Mouse (Mus musculus): ENCODE measurements around the gene Slc22a2. TPM values are rescaled to one million over a fixed set of nuclear protein-coding genes. Genes with fewer than 3 reads are reported as not detected.

Gene Slc22a2
- polyA plus RNA-seq (2017; shearing (Covaris generic)), result 1 to 10 TPM; 1.9 to 5.5 TPM

DNA sequence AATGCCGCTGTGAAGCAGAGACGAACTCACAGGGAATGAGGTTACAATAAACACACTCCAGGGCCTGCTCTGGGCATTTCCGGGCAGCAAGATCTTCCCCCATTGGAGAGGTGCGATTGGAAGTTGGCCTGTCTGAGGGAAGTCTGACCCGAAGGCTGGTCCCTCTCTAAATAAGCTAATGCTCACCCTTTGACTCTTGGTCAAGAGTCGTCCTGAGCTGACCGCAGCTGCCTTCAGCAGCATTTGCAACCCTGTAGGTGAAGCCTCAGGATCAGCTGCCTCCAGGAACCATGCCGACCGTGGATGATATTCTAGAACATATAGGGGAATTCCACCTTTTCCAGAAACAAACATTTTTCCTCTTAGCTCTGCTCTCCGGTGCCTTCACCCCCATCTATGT lies at the start of gene Slc22a2:
Gene Slc22a2 (plus strand): TSS at position 142 of the 400 bp plus-strand sequence.

DNA sequence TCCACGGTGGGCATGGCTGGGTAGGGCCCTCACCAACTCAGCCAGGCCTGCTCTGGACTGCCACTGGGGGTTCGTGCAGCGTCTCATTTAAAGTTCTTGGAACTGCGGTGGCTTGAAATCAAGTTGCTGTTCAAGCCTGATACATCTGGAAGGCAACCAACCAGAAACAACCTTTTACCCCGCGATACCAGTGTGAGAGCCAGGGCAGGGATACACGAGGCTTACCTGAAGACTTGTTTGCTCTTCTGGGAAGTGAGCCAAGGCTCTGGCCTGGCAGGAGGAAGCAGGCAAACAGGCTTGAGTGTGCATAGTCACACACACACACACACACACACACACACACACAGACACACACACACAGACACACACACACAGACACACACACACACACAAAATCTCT lies 91.7 kb downstream of the Slc22a2 start, which contains the start of gene Slc22a1:
Gene Slc22a1 (minus strand): TSS at position 184 of the 400 bp plus-strand sequence.

Other genes starting within 250 kb of the Slc22a2 start
- under 1 TPM in 1 of 2 experiments, not detected in 1; 0.75 TPM for gene Plg, start 205.5 kb upstream of the Slc22a2 start, polyA plus RNA-seq (2017; shearing (Covaris generic))
- 1 to 10 TPM in 1 of 2 experiments, under 1 TPM in 1; 0.10 to 2.3 TPM for gene Slc22a3, start 76.4 kb upstream of the Slc22a2 start, polyA plus RNA-seq (2017; shearing (Covaris generic))
- gene Slc22a1, start 91.7 kb downstream of the Slc22a2 start, polyA plus RNA-seq (2017; shearing (Covaris generic)), result not detected
- 10 to 100 TPM; 29.0 to 38.6 TPM for gene Igf2r, start 185.5 kb downstream of the Slc22a2 start, polyA plus RNA-seq (2017; shearing (Covaris generic))